Mouse (Mus musculus) heart, embryonic 10.5 days (tissue): ENCODE results near the gene Atxn1. TPM values are rescaled to one million over a fixed set of nuclear protein-coding genes. Genes with fewer than 3 reads are reported as not detected.
A peak's percentile ranks its signal among the peaks of the same experiment; 100 is the strongest.

ENCODE experiments used
- DNase-seq: peaks from one replicate; pipeline ENCODE4 v3.0.0-alpha.2; 2017; ENCODE audit warnings: low spot score
- H3K27ac ChIP-seq: fragments of 300-500 bp; sonication (generic); 2 replicates; pipeline ENCODE4 v1.5.1; 2016; ENCODE audit warnings: mild to moderate bottlenecking
- H3K27me3 ChIP-seq: fragments of 300-500 bp; sonication (generic); 2 replicates; pipeline ENCODE4 v1.6.1; 2016; ENCODE audit warnings: mild to moderate bottlenecking; ENCODE audit not compliant: poor library complexity, insufficient read depth, severe bottlenecking
- H3K36me3 ChIP-seq: fragments of 300-500 bp; sonication (generic); 2 replicates; pipeline ENCODE4 v1.6.1; 2016; ENCODE audit warnings: mild to moderate bottlenecking, moderate library complexity
- H3K4me1 ChIP-seq: fragments of 300-500 bp; sonication (generic); 2 replicates; pipeline ENCODE4 v1.6.1; 2016; ENCODE audit warnings: mild to moderate bottlenecking
- H3K4me3 ChIP-seq: fragments of 300-500 bp; sonication (generic); 2 replicates; pipeline ENCODE4 v1.5.1; 2016; ENCODE audit warnings: mild to moderate bottlenecking, moderate library complexity
- H3K9me3 ChIP-seq: fragments of 300-500 bp; sonication (generic); 2 replicates; pipeline ENCODE4 v1.6.1; 2016; ENCODE audit warnings: mild to moderate bottlenecking, moderate library complexity
- WGBS: fragments of 180-500 bp; shearing (Covaris S2); methylation state at CpG from one replicate; pipeline ENCODE4 v1.1.7; 2016; 5-methylcytosine and 5-hydroxymethylcytosine counted together
- polyA plus RNA-seq: library from polyadenylated mRNA; unstranded; fragments of >200 nt; fragmentation: Nextera tagmentation; extraction: Ambion mirVana; gene quantifications from 2 replicates; pipeline ENCODE4 v1.2.1, GENCODE M21; 2016

Gene Atxn1
- polyA plus RNA-seq, 1 experiment from 2014 or later = 3.9 TPM

- no peak for DNase-seq
- no peak overlapping the region for H3K4me3 ChIP-seq
Observed at GRCm38 (mm10) chr13:45546946-45547345, 417.9 kb downstream of the Atxn1 start.

GRCm38 (mm10) chr13:45545974-45546373, 418.8 kb downstream of the Atxn1 start:
- peaks cover 50% of the 10 kb centered on the region; the same call in 1 of the 2 replicates for H3K36me3 ChIP-seq
- DNase-seq = peak; percentile 92
- H3K9me3 ChIP-seq = no peaks in the 10 kb centered on the region
- peak overlapping the region; percentile 75 for H3K27ac ChIP-seq
- 31% methylated on average over 13 of the region's 13 CpGs for WGBS
- H3K27me3 ChIP-seq = no peaks in the 10 kb centered on the region
- no peak overlapping the region for H3K4me3 ChIP-seq
- H3K4me1 ChIP-seq = peaks cover 31% of the 10 kb centered on the region

More at GRCm38 (mm10) chr13:45546946-45547345, 417.9 kb downstream of the Atxn1 start:
- peaks cover 41% of the 10 kb centered on the region; the same call in 1 of the 2 replicates for H3K36me3 ChIP-seq
- H3K27ac ChIP-seq = peak overlapping the region; percentile 75
- no peaks in the 10 kb centered on the region for H3K27me3 ChIP-seq
- WGBS = 73% methylated on average over 4 of the region's 4 CpGs
- H3K9me3 ChIP-seq = no peaks in the 10 kb centered on the region
- peaks cover 31% of the 10 kb centered on the region for H3K4me1 ChIP-seq

GRCm38 (mm10) chr13:45539205-45539568, 425.6 kb downstream of the Atxn1 start:
- 12% methylated on average over 10 of the region's 10 CpGs for WGBS
- Histone ChIP-seq H3K36me3 (peaks cover 62% of the 10 kb centered on the region; the same call in 1 of the 2 replicates), H3K27me3 (no peaks in the 10 kb centered on the region), H3K4me3 (peak overlapping the region; percentile 54), H3K27ac (peak overlapping the region; percentile 87), H3K9me3 (no peaks in the 10 kb centered on the region), H3K4me1 (peaks cover 49% of the 10 kb centered on the region)
- peak; percentile 90 for DNase-seq

- peak overlapping the region; percentile 87 for H3K27ac ChIP-seq
- H3K36me3 ChIP-seq = peaks cover 60% of the 10 kb centered on the region; the same call in 1 of the 2 replicates
- peak overlapping the region; percentile 54 for H3K4me3 ChIP-seq
- WGBS = 15% methylated on average over 10 of the region's 10 CpGs
- peaks cover 51% of the 10 kb centered on the region for H3K4me1 ChIP-seq
- peak; percentile 86 for DNase-seq
- no peaks in the 10 kb centered on the region for H3K27me3 ChIP-seq
- H3K9me3 ChIP-seq = no peaks in the 10 kb centered on the region
Observed at GRCm38 (mm10) chr13:45538532-45539204, 426.1 kb downstream of the Atxn1 start.

GRCm38 (mm10) chr13:45538091-45538490, 426.7 kb downstream of the Atxn1 start:
- H3K36me3 ChIP-seq = peaks cover 59% of the 10 kb centered on the region
- WGBS = 64% methylated on average over 9 of the region's 9 CpGs

GRCm38 (mm10) chr13:45537110-45537509, 427.7 kb downstream of the Atxn1 start:
- no peaks in the 10 kb centered on the region for H3K9me3 ChIP-seq
- no peak for DNase-seq
- peaks cover 54% of the 10 kb centered on the region for H3K4me1 ChIP-seq
- WGBS = 35% methylated on average over 9 of the region's 9 CpGs
- H3K36me3 ChIP-seq = peaks cover 57% of the 10 kb centered on the region
- H3K4me3 ChIP-seq = no peak overlapping the region
- no peaks in the 10 kb centered on the region for H3K27me3 ChIP-seq
- peak overlapping the region; percentile 81; the same call in 1 of the 2 replicates for H3K27ac ChIP-seq

More at GRCm38 (mm10) chr13:45538091-45538490, 426.7 kb downstream of the Atxn1 start:
- Histone ChIP-seq H3K27me3 (no peaks in the 10 kb centered on the region), H3K4me1 (peaks cover 51% of the 10 kb centered on the region), H3K9me3 (no peaks in the 10 kb centered on the region), H3K27ac (peak overlapping the region; percentile 87), H3K4me3 (0 out of 2 replicates have a peak overlapping the region, but pooled peaks have one; percentile 54)
- DNase-seq = no peak

GRCm38 (mm10) chr13:45535731-45536453, 428.9 kb downstream of the Atxn1 start:
- Histone ChIP-seq H3K4me1 (peaks cover 66% of the 10 kb centered on the region), H3K27me3 (no peaks in the 10 kb centered on the region), H3K36me3 (peaks cover 48% of the 10 kb centered on the region), H3K9me3 (no peaks in the 10 kb centered on the region), H3K27ac (peak overlapping the region; percentile 81), H3K4me3 (no peak overlapping the region)
- WGBS = 81% methylated on average over 9 of the region's 9 CpGs
- no peak for DNase-seq

- DNase-seq = peak; percentile 90
- 12% methylated on average over 6 of the region's 6 CpGs for WGBS
- H3K27ac ChIP-seq = peak overlapping the region; percentile 91
- H3K9me3 ChIP-seq = no peaks in the 10 kb centered on the region
- peak overlapping the region; percentile 24; the same call in 1 of the 2 replicates for H3K4me3 ChIP-seq
- no peaks in the 10 kb centered on the region for H3K27me3 ChIP-seq
- H3K36me3 ChIP-seq = peaks cover 32% of the 10 kb centered on the region
- H3K4me1 ChIP-seq = peaks cover 82% of the 10 kb centered on the region
Observed at GRCm38 (mm10) chr13:45530754-45531153, 434.1 kb downstream of the Atxn1 start.

GRCm38 (mm10) chr13:45528787-45529186, 436.0 kb downstream of the Atxn1 start:
- Histone ChIP-seq H3K4me1 (peaks cover 69% of the 10 kb centered on the region), H3K27me3 (no peaks in the 10 kb centered on the region), H3K36me3 (peaks cover 31% of the 10 kb centered on the region), H3K27ac (peak overlapping the region; percentile 91), H3K9me3 (no peaks in the 10 kb centered on the region), H3K4me3 (no peak overlapping the region)
- 46% methylated on average over 4 of the region's 4 CpGs for WGBS
- no peak for DNase-seq

GRCm38 (mm10) chr13:45527232-45527964, 437.4 kb downstream of the Atxn1 start:
- H3K27me3 ChIP-seq = no peaks in the 10 kb centered on the region
- H3K9me3 ChIP-seq = no peaks in the 10 kb centered on the region
- 39% methylated on average over 11 of the region's 11 CpGs for WGBS
- no peak overlapping the region for H3K4me3 ChIP-seq
- H3K27ac ChIP-seq = peak overlapping the region; percentile 91
- peaks cover 68% of the 10 kb centered on the region for H3K4me1 ChIP-seq
- H3K36me3 ChIP-seq = peaks cover 31% of the 10 kb centered on the region
- DNase-seq = peak; percentile 93

GRCm38 (mm10) chr13:45526230-45526629, 438.6 kb downstream of the Atxn1 start:
- Histone ChIP-seq H3K4me3 (no peak overlapping the region), H3K27me3 (no peaks in the 10 kb centered on the region), H3K27ac (peak overlapping the region; percentile 91), H3K36me3 (peaks cover 38% of the 10 kb centered on the region), H3K9me3 (no peaks in the 10 kb centered on the region), H3K4me1 (peaks cover 57% of the 10 kb centered on the region)
- DNase-seq = no peak
- WGBS = 62% methylated on average over 7 of the region's 7 CpGs

- Histone ChIP-seq H3K36me3 (peaks cover 49% of the 10 kb centered on the region), H3K27ac (peak overlapping the region; percentile 91), H3K9me3 (no peaks in the 10 kb centered on the region), H3K4me1 (peaks cover 44% of the 10 kb centered on the region), H3K27me3 (no peaks in the 10 kb centered on the region), H3K4me3 (no peak overlapping the region)
- DNase-seq = no peak
- WGBS = 90% methylated on average over 6 of the region's 6 CpGs
Observed at GRCm38 (mm10) chr13:45524791-45525435, 439.9 kb downstream of the Atxn1 start.
